Mouse (Mus musculus) testis, postnatal 14 days (tissue): ENCODE results near the gene Anxa2.

Source experiments
- DNase-seq: peaks from one replicate; pipeline ENCODE4 v3.0.0; 2021; ENCODE audit warnings: low spot score

Gene Anxa2

GRCm38 (mm10) chr9:69511881-69512590 is 58.6 kb downstream of the Anxa2 start:
- no peak for DNase-seq

GRCm38 (mm10) chr9:69512726-69513125 is 59.3 kb downstream of the Anxa2 start:
- no peak for DNase-seq

- DNase-seq, result no peak
Observed at GRCm38 (mm10) chr9:69514206-69514605, 60.8 kb downstream of the Anxa2 start.

GRCm38 (mm10) chr9:69515416-69515815 is 62.0 kb downstream of the Anxa2 start:
- no peak for DNase-seq

- DNase-seq, result no peak
Observed at GRCm38 (mm10) chr9:69517387-69518035, 64.1 kb downstream of the Anxa2 start.
